In the genomic region with DNA sequence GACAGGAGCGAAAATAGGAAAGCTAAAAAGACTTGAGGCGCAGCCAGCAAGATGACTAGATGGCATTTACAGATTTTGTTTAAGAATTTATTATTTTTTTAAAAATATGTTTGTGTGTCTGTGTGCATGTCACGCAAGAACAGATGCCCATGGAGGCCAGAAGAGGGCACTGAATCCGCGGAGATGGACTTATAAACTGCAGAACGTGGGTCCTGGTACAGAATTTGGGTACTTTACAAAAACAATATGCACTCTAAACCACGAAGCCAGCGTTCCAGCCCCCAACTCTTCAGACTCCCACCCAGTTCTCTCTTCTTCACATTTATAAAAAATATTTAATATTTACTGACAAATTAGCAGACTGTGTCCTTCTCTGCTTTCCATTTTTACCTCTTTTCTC, we compare ENCODE assay signal across 11 mouse cellular contexts. TPM values are rescaled to one million over a fixed set of nuclear protein-coding genes. Genes with fewer than 3 reads are reported as not detected.
DNase-seq lines count a peak whose midpoint lies in the region; ATAC-seq and TF ChIP-seq lines count a peak whose summit lies in the region.
"Had no signal": no experiment of that assay in that cellular context is flagged by ENCODE, and none has a peak within 500 bp of the region (broad histone marks: within the 10 kb centered on the region; RNA-seq: fewer than 3 reads in every experiment).

No protein-coding gene starts in this region.

- H3K4me3 ChIP-seq in kidney, embryonic 14.5 days (ENCODE audit: low read length): peak overlapping the region; percentile 75; the same call in 1 of the 2 replicates
- peak overlapping the region; percentile 95; the same call in 1 of the 2 replicates for H3K4me3 ChIP-seq in E14TG2a.4 (replicated peaks; ENCODE audit: low read length)
- H3K4me3 ChIP-seq in intestine, postnatal 0 days (ENCODE audit: low read depth, low read length): no peak overlapping the region

- no peak for ATAC-seq in kidney, embryonic 14.5 days (ENCODE audit: low FRiP score, low TSS enrichment)
- ATAC-seq in intestine, postnatal 0 days: no peak
- ATAC-seq in frontal cortex, adult (ENCODE audit: low TSS enrichment): no peak
- ATAC-seq: midbrain, embryonic 13.5 days had no signal

- no peak overlapping the region for H3K9ac ChIP-seq in kidney, embryonic 14.5 days (ENCODE audit: low read depth, low read length)
- no peak overlapping the region for H3K9ac ChIP-seq in intestine, postnatal 0 days (ENCODE audit: low read depth, low read length)

- H3K27ac ChIP-seq in kidney, embryonic 14.5 days (ENCODE audit: low read depth, low read length): no peak overlapping the region
- no peak overlapping the region for H3K27ac ChIP-seq in intestine, postnatal 0 days (ENCODE audit: low read depth, low read length)
- H3K27ac ChIP-seq: midbrain, embryonic 13.5 days had no signal

- 71% methylated on average over 8 of the region's 8 CpGs for WGBS in kidney, embryonic 14.5 days
- 82% methylated on average over 8 of the region's 8 CpGs for WGBS in intestine, postnatal 0 days

- H3K4me1 ChIP-seq in kidney, embryonic 14.5 days (ENCODE audit: control insufficient read depth, insufficient read depth, low read length): peaks cover 12% of the 10 kb centered on the region; the same call in 1 of the 2 replicates
- peaks cover 38% of the 10 kb centered on the region for H3K4me1 ChIP-seq in E14TG2a.4 (replicated peaks; ENCODE audit: low read depth, low read length)
- H3K4me1 ChIP-seq in intestine, postnatal 0 days (replicated peaks; ENCODE audit: control insufficient read depth, insufficient read depth, low read length): peaks cover 4% of the 10 kb centered on the region; the same call in 1 of the 2 replicates

- H3K4me2 ChIP-seq in kidney, embryonic 14.5 days (replicated peaks; ENCODE audit: low read depth, low read length): peak overlapping the region; percentile 41; the same call in 1 of the 2 replicates
- peak overlapping the region; percentile 74; the same call in 1 of the 2 replicates for H3K4me2 ChIP-seq in intestine, postnatal 0 days (replicated peaks; ENCODE audit: low read depth)

- no peaks in the 10 kb centered on the region for H3K9me3 ChIP-seq in kidney, embryonic 14.5 days (ENCODE audit: control insufficient read depth, low read length)
- H3K9me3 ChIP-seq in E14TG2a.4 (ENCODE audit: low read length): peaks cover 6% of the 10 kb centered on the region; the same call in 1 of the 2 replicates
- no peaks in the 10 kb centered on the region for H3K9me3 ChIP-seq in intestine, postnatal 0 days (ENCODE audit: control insufficient read depth)
- H3K9me3 ChIP-seq: midbrain, embryonic 13.5 days had no signal

- peak; percentile 16 for DNase-seq in embryo, embryonic 11 days
- DNase-seq in embryo, embryonic 10 days (ENCODE audit: low spot score): no peak
- DNase-seq in kidney, postnatal 36 days: no peak
- DNase-seq in adrenal gland, postnatal 25 days: no peak
- DNase-seq: kidney, adult 8-10 months had no signal

- H3K27me3 ChIP-seq in kidney, embryonic 14.5 days (ENCODE audit: control insufficient read depth, insufficient read depth, low read length): no peaks in the 10 kb centered on the region
- no peaks in the 10 kb centered on the region for H3K27me3 ChIP-seq in E14TG2a.4 (ENCODE audit: insufficient read depth, low read length)
- no peaks in the 10 kb centered on the region for H3K27me3 ChIP-seq in intestine, postnatal 0 days (replicated peaks; ENCODE audit: control insufficient read depth, insufficient read depth, low read length)
- H3K27me3 ChIP-seq: midbrain, embryonic 13.5 days had no signal

- H3K36me3 ChIP-seq in kidney, embryonic 14.5 days (ENCODE audit: control insufficient read depth, insufficient read depth, low read length): peaks cover 12% of the 10 kb centered on the region
- peaks cover 24% of the 10 kb centered on the region for H3K36me3 ChIP-seq in E14TG2a.4 (ENCODE audit: insufficient read depth, low read length)
- 0 out of 2 replicates have a peak, but pooled peaks cover 2% of the 10 kb centered on the region for H3K36me3 ChIP-seq in intestine, postnatal 0 days (ENCODE audit: control insufficient read depth, insufficient read depth)

- no peak for TF ChIP-seq CTCF in E14TG2a.4 (conservative IDR thresholded peaks at IDR 0.05; ENCODE audit: low read length)
- TF ChIP-seq CTCF in intestine, postnatal 0 days (IDR thresholded peaks at IDR 0.05; ENCODE audit: low read depth): no peak

RNA-seq across cellular contexts. Expression of a gene that starts 1.2 kb away (rescaled TPM):
- polyA plus RNA-seq in kidney, embryonic 14.5 days (2014; fragmentation: Nextera tagmentation; extraction: Ambion mirVana): 44.8 and 71.6 TPM in 2 replicates
- polyA plus RNA-seq in intestine, postnatal 0 days (2015; fragmentation: Nextera tagmentation; extraction: Ambion mirVana): 13.9 and 16.7 TPM in 2 replicates
- total RNA-seq in adrenal gland, postnatal 25 days (2021): 40.0 and 63.0 TPM in 2 replicates

RNA-seq across cellular contexts. Expression of a gene that starts 20.5 kb away (rescaled TPM):
- polyA plus RNA-seq in kidney, embryonic 14.5 days (2014; fragmentation: Nextera tagmentation; extraction: Ambion mirVana): 2.2 and 2.7 TPM in 2 replicates
- polyA plus RNA-seq in intestine, postnatal 0 days (2015; fragmentation: Nextera tagmentation; extraction: Ambion mirVana): 0.86 and 1.5 TPM in 2 replicates
- 0.91 and 1.1 TPM in 2 replicates for total RNA-seq in adrenal gland, postnatal 25 days (2021)
- total RNA-seq: common myeloid progenitor, adult 5-6 weeks had no signal

RNA-seq across cellular contexts. Expression of a gene that starts 40.8 kb away (rescaled TPM):
- polyA plus RNA-seq in kidney, embryonic 14.5 days (2014; fragmentation: Nextera tagmentation; extraction: Ambion mirVana): 19.1 and 24.8 TPM in 2 replicates
- polyA plus RNA-seq in intestine, postnatal 0 days (2015; fragmentation: Nextera tagmentation; extraction: Ambion mirVana): 4.3 and 4.5 TPM in 2 replicates
- 11.5 and 17.4 TPM in 2 replicates for total RNA-seq in adrenal gland, postnatal 25 days (2021)
